Mouse (Mus musculus) hindbrain, postnatal 0 days (tissue): ENCODE measurements around the gene Gipc2. TPM values are rescaled to one million over a fixed set of nuclear protein-coding genes. Genes with fewer than 3 reads are reported as not detected.

Experiments
- ATAC-seq: fragments of 200-750 bp; cut with Nextera tagmentation; 2 replicates; pipeline ENCODE4 v1.8.0; 2017; ENCODE audit warnings: mild to moderate bottlenecking, moderate TSS enrichment, moderate library complexity
- DNase-seq: peaks from one replicate; pipeline ENCODE4 v3.0.0-alpha.2; 2015; ENCODE audit warnings: low spot score
- H3K27ac ChIP-seq: fragments of 300-500 bp; sonication (generic); 2 replicates; pipeline ENCODE4 v1.5.1; 2014; ENCODE audit warnings: mild to moderate bottlenecking
- H3K27me3 ChIP-seq: fragments of 300-500 bp; sonication (generic); 2 replicates; pipeline ENCODE4 v1.6.1; 2014; ENCODE audit warnings: low read length, mixed read lengths; ENCODE audit not compliant: insufficient read depth
- H3K36me3 ChIP-seq: fragments of 300-500 bp; sonication (generic); 2 replicates; pipeline ENCODE4 v1.6.1; 2014; ENCODE audit warnings: low read length, mixed read lengths; ENCODE audit not compliant: insufficient read depth
- H3K4me1 ChIP-seq: fragments of 300-500 bp; sonication (generic); 2 replicates; pipeline ENCODE4 v1.6.1; 2014; ENCODE audit warnings: antibody characterized with exemption, low read length, mixed read lengths; ENCODE audit not compliant: insufficient read depth
- H3K4me2 ChIP-seq: fragments of 300-500 bp; sonication (generic); 2 replicates; pipeline ENCODE4 v1.6.1; 2014; ENCODE audit warnings: low read depth, mild to moderate bottlenecking, low read length, moderate library complexity, mixed read lengths
- H3K4me3 ChIP-seq: fragments of 300-500 bp; sonication (generic); 2 replicates; pipeline ENCODE4 v1.5.1; 2014; ENCODE audit warnings: low read length
- H3K9ac ChIP-seq: fragments of 300-500 bp; sonication (generic); replicated peaks from 2 replicates; pipeline ENCODE4 v1.6.1; 2014; ENCODE audit warnings: mild to moderate bottlenecking, low read length, moderate library complexity, mixed read lengths
- H3K9me3 ChIP-seq: fragments of 300-500 bp; sonication (generic); 2 replicates; pipeline ENCODE4 v1.6.1; 2016; ENCODE audit warnings: low read length, mixed read lengths
- CTCF ChIP-seq: IDR thresholded peaks from 2 replicates; pipeline ENCODE4 v1.5.1; 2016; ENCODE audit warnings: antibody characterized with exemption, control low read depth, low read depth
- WGBS: fragments of 180-500 bp; shearing (Covaris S2); extraction: QIAGEN DNeasy Blood & Tissue Kit; methylation state at CpG from one replicate; pipeline ENCODE4 v1.1.7; 2014; 5-methylcytosine and 5-hydroxymethylcytosine counted together
- polyA plus RNA-seq: library from polyadenylated mRNA; unstranded; fragments of >200 nt; fragmentation: Nextera tagmentation; extraction: Ambion mirVana; gene quantifications from 2 replicates; pipeline ENCODE4 v1.2.1, GENCODE M21; 2015
- total RNA-seq: library from RNA; depleted of rRNA; stranded (reverse); fragments of >200 nt; gene quantifications from 2 replicates; pipeline ENCODE4 v1.2.3, GENCODE M21; 2014

The Gipc2 gene
- total and polyA plus RNA-seq, 2 experiments from 2014 or later = 6.7 to 15.6 TPM

GRCm38 (mm10) chr3:152172322-152172935, 6.4 kb upstream of the Gipc2 start:
- no peaks in the 10 kb centered on the region for H3K4me1 ChIP-seq
- H3K36me3 ChIP-seq = no peaks in the 10 kb centered on the region
- H3K4me3 ChIP-seq = no peak overlapping the region
- no peaks in the 10 kb centered on the region for H3K9me3 ChIP-seq
- no peak for DNase-seq
- no peak overlapping the region for H3K27ac ChIP-seq
- TF ChIP-seq CTCF = no peak
- no peak overlapping the region for H3K9ac ChIP-seq
- ATAC-seq = no peak
- H3K27me3 ChIP-seq = no peaks in the 10 kb centered on the region
- H3K4me2 ChIP-seq = no peak overlapping the region
- WGBS = 87% methylated on average over 7 of the region's 7 CpGs

- DNase-seq = no peak
- Histone ChIP-seq H3K9me3 (no peaks in the 10 kb centered on the region), H3K4me3 (no peak overlapping the region), H3K27ac (no peak overlapping the region), H3K36me3 (no peaks in the 10 kb centered on the region), H3K4me1 (no peaks in the 10 kb centered on the region), H3K4me2 (no peak overlapping the region), H3K9ac (no peak overlapping the region), H3K27me3 (no peaks in the 10 kb centered on the region)
- no peak for TF ChIP-seq CTCF
- WGBS = 81% methylated on average over 7 of the region's 7 CpGs
- no peak for ATAC-seq
Observed at GRCm38 (mm10) chr3:152171862-152172261, 5.8 kb upstream of the Gipc2 start.

- Histone ChIP-seq H3K36me3 (no peaks in the 10 kb centered on the region), H3K27ac (no peak overlapping the region), H3K9me3 (no peaks in the 10 kb centered on the region), H3K27me3 (no peaks in the 10 kb centered on the region), H3K4me2 (no peak overlapping the region), H3K4me3 (no peak overlapping the region), H3K4me1 (no peaks in the 10 kb centered on the region; the same call in 1 of the 2 replicates), H3K9ac (no peak overlapping the region)
- 77% methylated on average over 2 of the region's 2 CpGs for WGBS
- no peak for TF ChIP-seq CTCF
- DNase-seq (no peak), ATAC-seq (no peak)
Observed at GRCm38 (mm10) chr3:152171236-152171635, 5.2 kb upstream of the Gipc2 start.

GRCm38 (mm10) chr3:152170407-152170806, 4.4 kb upstream of the Gipc2 start:
- Histone ChIP-seq H3K27ac (no peak overlapping the region), H3K9ac (no peak overlapping the region), H3K4me1 (peaks cover 7% of the 10 kb centered on the region; the same call in 1 of the 2 replicates), H3K4me2 (no peak overlapping the region), H3K4me3 (no peak overlapping the region), H3K27me3 (no peaks in the 10 kb centered on the region), H3K36me3 (no peaks in the 10 kb centered on the region), H3K9me3 (no peaks in the 10 kb centered on the region)
- DNase-seq (no peak), ATAC-seq (no peak)
- TF ChIP-seq CTCF = no peak
- WGBS = 24% methylated on average over 1 of the region's 1 CpGs

- H3K9ac ChIP-seq = no peak overlapping the region
- no peak overlapping the region for H3K4me2 ChIP-seq
- DNase-seq = no peak
- ATAC-seq = no peak
- 94% methylated on average over 10 of the region's 10 CpGs for WGBS
- no peak overlapping the region for H3K27ac ChIP-seq
- H3K4me1 ChIP-seq = peaks cover 9% of the 10 kb centered on the region; the same call in 1 of the 2 replicates
- TF ChIP-seq CTCF = no peak
- no peaks in the 10 kb centered on the region for H3K36me3 ChIP-seq
- H3K4me3 ChIP-seq = no peak overlapping the region
- no peaks in the 10 kb centered on the region for H3K27me3 ChIP-seq
- H3K9me3 ChIP-seq = no peaks in the 10 kb centered on the region
Observed at GRCm38 (mm10) chr3:152168007-152168406, 2.0 kb upstream of the Gipc2 start.

- H3K9ac ChIP-seq = peak overlapping the region; percentile 13; the same call in 1 of the 2 replicates
- H3K36me3 ChIP-seq = no peaks in the 10 kb centered on the region
- peaks cover 9% of the 10 kb centered on the region; the same call in 1 of the 2 replicates for H3K4me1 ChIP-seq
- ATAC-seq (peak; percentile 72), DNase-seq (peak; percentile 80)
- peak overlapping the region; percentile 48; the same call in 1 of the 2 replicates for H3K27ac ChIP-seq
- no peaks in the 10 kb centered on the region for H3K27me3 ChIP-seq
- no peaks in the 10 kb centered on the region for H3K9me3 ChIP-seq
- 13% methylated on average over 29 of the region's 29 CpGs for WGBS
- no peak for TF ChIP-seq CTCF
- peak overlapping the region; percentile 85 for H3K4me2 ChIP-seq
- H3K4me3 ChIP-seq = peak overlapping the region; percentile 51
Observed at GRCm38 (mm10) chr3:152166699-152167451, 845 bp upstream of the Gipc2 start.
